Mouse (Mus musculus): ENCODE measurements around the gene Tmem8. TPM values are rescaled to one million over a fixed set of nuclear protein-coding genes. Genes with fewer than 3 reads are reported as not detected.

Gene Tmem8
- polyA plus RNA-seq (2014; fragmentation: Illumina TruSeq; extraction: RNeasy Lipid Tissue Mini Kit (QIAGEN cat#74804); ENCODE audit: low read depth, low replicate concordance): 19.8 TPM

DNA sequence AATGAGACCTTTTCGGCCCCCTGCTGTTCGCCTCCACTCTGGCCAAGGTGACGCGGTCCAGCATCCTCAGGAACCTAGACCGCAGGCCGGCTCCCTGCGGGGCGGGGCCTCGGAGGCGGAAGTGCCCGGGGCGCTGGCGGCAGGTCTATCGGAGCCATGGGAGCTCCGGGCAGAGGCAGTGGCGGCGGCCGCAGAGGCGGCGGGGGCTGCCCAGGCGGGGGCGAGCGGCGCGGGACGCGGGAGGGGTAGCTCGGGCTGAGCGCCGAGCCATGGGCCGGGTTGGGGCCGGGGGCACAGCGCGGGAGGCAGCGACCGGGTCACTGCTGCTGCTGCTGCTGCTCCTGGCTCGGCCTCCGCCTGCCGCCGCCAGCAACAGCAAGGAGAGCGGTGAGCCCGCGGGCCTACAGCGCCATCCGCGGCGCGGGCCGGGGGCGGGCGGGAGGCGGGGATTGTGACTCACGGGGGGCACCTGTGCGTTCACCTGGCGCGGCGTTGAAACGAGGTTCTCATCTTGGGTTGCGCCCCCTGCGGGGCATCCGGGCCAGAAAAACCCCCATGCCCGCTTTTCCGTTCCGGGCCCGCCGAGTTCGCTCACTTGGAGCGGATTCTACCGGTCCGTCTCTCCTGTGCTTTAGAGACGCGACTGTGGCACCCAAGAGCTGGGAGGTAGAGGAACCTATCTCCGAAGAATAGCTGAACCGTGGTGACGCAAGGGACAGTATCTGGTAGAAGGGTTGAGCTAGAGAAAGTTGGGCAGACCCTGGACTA, at the start of gene Tmem8:
Tmem8 (plus strand) TSS at position 119 of the 768 bp plus-strand sequence.

DNA sequence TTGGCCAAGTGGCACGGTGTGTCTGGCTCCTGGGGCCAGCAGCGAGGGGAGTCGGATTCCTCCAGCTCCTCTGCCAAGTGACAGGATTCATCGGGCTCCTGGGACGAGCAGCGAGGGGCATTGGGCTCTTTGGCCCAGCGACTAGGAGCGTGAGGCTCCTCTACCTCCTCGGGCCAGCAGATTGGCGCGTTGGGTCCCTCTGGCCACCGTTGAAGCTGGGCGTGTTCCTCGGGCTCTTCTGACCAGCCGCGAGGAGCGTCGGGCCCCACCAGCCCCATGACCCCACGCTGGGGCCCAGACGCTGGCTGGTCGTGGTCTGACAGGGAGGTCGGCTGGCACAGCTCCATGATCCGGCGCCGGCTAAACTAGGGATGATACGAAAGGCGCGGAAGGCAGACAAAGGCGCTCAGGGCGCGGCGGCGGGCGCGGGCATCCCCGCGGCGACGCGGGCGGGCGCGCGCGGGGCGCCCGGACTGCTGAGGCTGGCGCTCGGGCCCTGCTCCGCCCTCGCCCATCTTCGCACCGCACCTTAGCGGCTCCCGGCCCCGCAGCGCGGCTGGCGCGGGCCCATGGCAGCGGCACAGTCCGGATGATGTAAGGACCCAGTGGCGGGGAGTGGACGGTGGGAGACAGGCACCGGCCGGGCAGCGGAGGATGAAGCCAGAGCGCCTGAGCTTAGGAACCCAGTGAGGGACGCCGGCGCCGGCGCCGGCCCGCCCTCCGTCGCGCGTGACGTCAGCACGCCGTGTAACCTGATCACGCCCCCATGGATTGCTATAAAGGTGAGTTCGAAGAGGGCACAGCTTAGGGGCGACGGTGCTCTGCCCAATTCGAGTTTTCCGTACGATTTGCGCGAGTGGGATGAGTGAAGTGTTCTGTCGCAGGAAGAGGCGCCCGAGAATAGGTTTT, 44.0 kb upstream of the Tmem8 start, which contains the start of gene Rab11fip3:
Rab11fip3 (minus strand) TSS at position 725 of the 909 bp plus-strand sequence.

DNA sequence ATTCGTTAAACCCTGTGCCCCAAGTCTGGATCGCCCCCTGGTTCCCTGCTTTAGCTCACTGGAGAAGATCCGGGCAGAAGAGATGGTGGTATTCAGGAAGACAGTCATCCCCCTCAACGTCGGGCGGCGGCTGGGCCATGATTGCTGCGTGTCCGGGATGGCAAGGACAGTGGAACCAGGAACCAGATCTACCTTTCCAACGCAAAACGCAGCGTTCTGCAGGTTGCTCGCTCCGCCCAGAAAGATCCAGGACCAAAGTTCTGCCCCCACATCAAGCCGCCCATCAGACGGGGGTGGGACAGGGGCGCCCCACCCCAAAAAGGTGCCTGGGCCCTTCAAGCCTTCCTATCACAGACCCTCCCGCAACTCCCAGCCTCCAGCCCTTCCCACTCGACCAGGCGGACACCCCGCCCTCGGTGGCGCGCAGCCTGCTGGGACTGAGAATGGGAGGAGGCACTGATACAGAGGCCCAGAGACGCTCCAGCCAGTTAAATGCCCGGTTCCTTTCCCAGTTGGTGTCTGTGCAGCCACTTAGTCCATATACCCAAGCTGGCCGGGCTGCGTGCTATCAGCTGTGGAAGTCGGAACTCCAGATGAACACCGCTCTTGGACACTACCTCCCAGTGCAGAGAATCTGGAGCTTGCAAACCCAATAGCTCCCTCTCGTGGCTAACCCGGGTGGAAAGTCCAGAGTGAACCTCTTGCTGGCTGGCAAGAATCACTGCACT, 23.0 kb upstream of the Tmem8 start, which contains the start of gene Decr2:
Decr2 (minus strand) TSS at position 433 of the 728 bp plus-strand sequence.

DNA sequence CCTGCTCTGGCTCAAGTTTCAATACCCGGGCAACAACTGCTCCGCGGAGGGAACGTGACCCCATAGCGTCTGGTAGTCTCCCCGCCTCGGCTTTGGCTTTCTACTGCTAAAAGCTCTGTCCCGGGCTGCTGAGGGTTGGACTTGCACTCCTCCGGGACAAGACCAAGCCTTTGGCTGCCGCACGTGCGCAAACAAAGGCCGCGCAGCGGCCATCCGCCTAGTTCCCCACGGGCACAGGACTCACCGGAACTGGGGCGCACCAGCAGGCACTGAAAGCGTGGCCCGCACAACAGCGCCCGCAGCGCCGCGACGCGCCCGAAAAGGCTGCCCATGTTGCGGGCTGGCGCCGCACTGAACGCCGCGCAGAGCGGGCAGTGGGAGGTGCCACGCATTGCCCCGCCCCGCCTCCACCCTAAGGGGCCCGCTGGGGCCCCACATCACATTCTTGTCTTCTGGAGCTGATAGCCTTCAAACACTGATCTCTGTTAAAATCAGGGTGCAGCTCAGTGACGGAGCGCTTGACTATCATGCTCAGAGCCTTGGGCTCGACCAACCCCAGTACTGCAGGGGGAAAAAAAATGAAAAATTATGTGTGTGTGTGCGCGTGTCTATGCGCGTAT, 17.9 kb upstream of the Tmem8 start, which contains the start of gene Nme4:
Nme4 (minus strand) TSS at position 482 of the 620 bp plus-strand sequence.

DNA sequence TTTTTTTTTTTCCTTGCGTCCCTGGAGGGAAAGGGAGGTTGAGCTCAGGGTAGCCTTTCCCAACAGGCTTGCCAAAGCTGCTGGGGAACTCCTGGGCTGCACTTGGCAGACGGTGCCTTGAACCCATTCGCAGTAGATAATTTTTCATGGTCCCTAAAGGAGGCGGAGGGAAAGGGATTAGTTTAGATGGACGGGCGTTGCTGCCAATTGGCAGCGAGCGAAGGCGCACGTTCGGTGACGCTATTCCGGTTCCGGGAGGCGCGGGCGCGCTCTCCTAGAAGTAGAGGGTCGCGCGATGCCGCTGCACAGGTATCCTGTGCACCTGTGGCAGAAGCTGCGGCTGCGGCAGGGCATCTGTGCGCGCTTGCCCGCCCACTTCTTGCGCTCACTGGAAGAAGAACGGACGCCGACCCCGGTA, 10.2 kb downstream of the Tmem8 start, which contains the start of gene Mrpl28:
Mrpl28 (plus strand) TSS at position 234 of the 418 bp plus-strand sequence.

DNA sequence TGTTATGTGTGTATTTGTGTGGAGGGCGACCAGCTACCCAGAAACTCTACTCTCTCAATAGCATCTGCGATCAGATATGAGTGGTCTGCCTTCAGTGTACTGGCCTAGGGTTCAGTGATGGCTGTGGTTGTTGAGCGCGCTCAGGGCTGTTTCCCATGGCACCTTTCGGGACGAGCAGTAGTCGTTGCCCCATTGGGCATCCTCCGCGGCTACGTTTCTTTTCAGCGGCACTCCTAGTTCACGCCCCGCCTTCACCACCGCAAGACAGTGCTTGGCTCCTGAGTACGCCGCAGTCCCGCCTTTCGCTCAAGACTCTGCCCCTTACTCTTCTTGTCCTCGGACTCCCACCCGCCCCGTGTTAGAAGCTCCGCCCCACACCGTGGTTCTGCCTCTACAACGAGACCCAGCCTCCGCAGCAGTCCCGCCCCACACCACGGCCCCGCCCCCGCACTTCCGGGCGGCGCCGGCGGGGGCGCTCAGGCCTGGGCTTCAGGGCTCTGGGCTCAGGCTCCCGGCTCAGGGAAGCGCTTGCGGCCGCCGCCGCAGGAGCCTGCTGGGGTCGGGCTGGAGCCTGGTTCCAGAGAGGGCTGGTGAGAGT, 25.2 kb downstream of the Tmem8 start, which contains the start of gene Axin1:
Axin1 (plus strand) TSS at position 450 of the 598 bp plus-strand sequence.

Other genes with a start within 250 kb of the Tmem8 start
- 2.5 TPM for gene Mcrip2, start 244.5 kb upstream of the Tmem8 start, polyA plus RNA-seq (2014; fragmentation: Illumina TruSeq; extraction: RNeasy Lipid Tissue Mini Kit (QIAGEN cat#74804); ENCODE audit: low read depth, low replicate concordance)
- 56.3 TPM for gene Mettl26, start 238.2 kb upstream of the Tmem8 start, polyA plus RNA-seq (2014; fragmentation: Illumina TruSeq; extraction: RNeasy Lipid Tissue Mini Kit (QIAGEN cat#74804); ENCODE audit: low read depth, low replicate concordance)
- gene Wfikkn1, start 232.4 kb upstream of the Tmem8 start, polyA plus RNA-seq (2014; fragmentation: Illumina TruSeq; extraction: RNeasy Lipid Tissue Mini Kit (QIAGEN cat#74804); ENCODE audit: low read depth, low replicate concordance): not detected
- 0.69 TPM for gene Rab40c, start 193.6 kb upstream of the Tmem8 start, polyA plus RNA-seq (2014; fragmentation: Illumina TruSeq; extraction: RNeasy Lipid Tissue Mini Kit (QIAGEN cat#74804); ENCODE audit: low read depth, low replicate concordance)
- 56.6 TPM for gene Pigq, start 168.4 kb upstream of the Tmem8 start, polyA plus RNA-seq (2014; fragmentation: Illumina TruSeq; extraction: RNeasy Lipid Tissue Mini Kit (QIAGEN cat#74804); ENCODE audit: low read depth, low replicate concordance)
- 1.2 TPM for gene Nhlrc4, start 168.3 kb upstream of the Tmem8 start, polyA plus RNA-seq (2014; fragmentation: Illumina TruSeq; extraction: RNeasy Lipid Tissue Mini Kit (QIAGEN cat#74804); ENCODE audit: low read depth, low replicate concordance)
- not detected for gene A930017K11Rik, start 160.7 kb upstream of the Tmem8 start, polyA plus RNA-seq (2014; fragmentation: Illumina TruSeq; extraction: RNeasy Lipid Tissue Mini Kit (QIAGEN cat#74804); ENCODE audit: low read depth, low replicate concordance)
- gene Capn15, start 127.5 kb upstream of the Tmem8 start, polyA plus RNA-seq (2014; fragmentation: Illumina TruSeq; extraction: RNeasy Lipid Tissue Mini Kit (QIAGEN cat#74804); ENCODE audit: low read depth, low replicate concordance): 0.69 TPM
- gene Rab11fip3, start 43.7 kb upstream of the Tmem8 start, polyA plus RNA-seq (2014; fragmentation: Illumina TruSeq; extraction: RNeasy Lipid Tissue Mini Kit (QIAGEN cat#74804); ENCODE audit: low read depth, low replicate concordance): 25.0 TPM
- 51.9 TPM for gene Decr2, start 23.0 kb upstream of the Tmem8 start, polyA plus RNA-seq (2014; fragmentation: Illumina TruSeq; extraction: RNeasy Lipid Tissue Mini Kit (QIAGEN cat#74804); ENCODE audit: low read depth, low replicate concordance)
- 0.85 TPM for gene Nme4, start 17.7 kb upstream of the Tmem8 start, polyA plus RNA-seq (2014; fragmentation: Illumina TruSeq; extraction: RNeasy Lipid Tissue Mini Kit (QIAGEN cat#74804); ENCODE audit: low read depth, low replicate concordance)
- gene Mrpl28, start 10.2 kb downstream of the Tmem8 start, polyA plus RNA-seq (2014; fragmentation: Illumina TruSeq; extraction: RNeasy Lipid Tissue Mini Kit (QIAGEN cat#74804); ENCODE audit: low read depth, low replicate concordance): 10.4 TPM
- 20.0 TPM for gene Axin1, start 25.4 kb downstream of the Tmem8 start, polyA plus RNA-seq (2014; fragmentation: Illumina TruSeq; extraction: RNeasy Lipid Tissue Mini Kit (QIAGEN cat#74804); ENCODE audit: low read depth, low replicate concordance)
- gene Pdia2, start 85.8 kb downstream of the Tmem8 start, polyA plus RNA-seq (2014; fragmentation: Illumina TruSeq; extraction: RNeasy Lipid Tissue Mini Kit (QIAGEN cat#74804); ENCODE audit: low read depth, low replicate concordance): not detected
- gene Rgs11, start 89.7 kb downstream of the Tmem8 start, polyA plus RNA-seq (2014; fragmentation: Illumina TruSeq; extraction: RNeasy Lipid Tissue Mini Kit (QIAGEN cat#74804); ENCODE audit: low read depth, low replicate concordance): 0.53 TPM
- gene Arhgdig, start 94.5 kb downstream of the Tmem8 start, polyA plus RNA-seq (2014; fragmentation: Illumina TruSeq; extraction: RNeasy Lipid Tissue Mini Kit (QIAGEN cat#74804); ENCODE audit: low read depth, low replicate concordance): not detected
- 30.6 TPM for gene Fam234a, start 130.9 kb downstream of the Tmem8 start, polyA plus RNA-seq (2014; fragmentation: Illumina TruSeq; extraction: RNeasy Lipid Tissue Mini Kit (QIAGEN cat#74804); ENCODE audit: low read depth, low replicate concordance)
- gene Luc7l, start 139.6 kb downstream of the Tmem8 start, polyA plus RNA-seq (2014; fragmentation: Illumina TruSeq; extraction: RNeasy Lipid Tissue Mini Kit (QIAGEN cat#74804); ENCODE audit: low read depth, low replicate concordance): 35.5 TPM

All from kidney, adult 10 weeks (tissue).